Mouse (Mus musculus) brown adipose tissue, adult 24 weeks (tissue): Measurements from ENCODE around the gene Patj. TPM values are rescaled to one million over a fixed set of nuclear protein-coding genes. Genes with fewer than 3 reads are reported as not detected.

ENCODE experiments used
- H3K27ac ChIP-seq: fragments of 200-500 bp; replicated peaks from 2 replicates; pipeline ENCODE4 v1.5.1; 2012; ENCODE audit warnings: low read depth, mild to moderate bottlenecking, low read length
- H3K4me1 ChIP-seq: fragments of 200-500 bp; 2 replicates; pipeline ENCODE4 v1.6.1; 2012; ENCODE audit warnings: low read length, mixed read lengths; ENCODE audit not compliant: control insufficient read depth, insufficient read depth, insufficient read length
- H3K4me3 ChIP-seq: fragments of 200-500 bp; 2 replicates; pipeline ENCODE4 v1.5.1; 2012; ENCODE audit warnings: low read depth, mild to moderate bottlenecking, low read length, moderate library complexity; ENCODE audit not compliant: insufficient read depth
- polyA plus RNA-seq: library from polyadenylated mRNA; stranded (reverse); fragments of >200 nt; gene quantifications from 2 replicates; pipeline ENCODE4 v1.2.4, GENCODE M21; 2012; ENCODE audit not compliant: missing spikeins, insufficient read depth, insufficient read length

The Patj gene
- polyA plus RNA-seq, 1 experiment = 1.6 TPM

GRCm38 (mm10) chr4:98520492-98520891 is 124.9 kb downstream of the Patj start:
- Histone ChIP-seq H3K4me3 (no peak overlapping the region), H3K4me1 (no peaks in the 10 kb centered on the region), H3K27ac (no peak overlapping the region)

GRCm38 (mm10) chr4:98524525-98524924 is 128.9 kb downstream of the Patj start:
- Histone ChIP-seq H3K4me3 (no peak overlapping the region), H3K4me1 (no peaks in the 10 kb centered on the region), H3K27ac (no peak overlapping the region)

GRCm38 (mm10) chr4:98535446-98535845 is 139.9 kb downstream of the Patj start:
- H3K4me1 ChIP-seq = no peaks in the 10 kb centered on the region
- no peak overlapping the region for H3K4me3 ChIP-seq
- no peak overlapping the region for H3K27ac ChIP-seq

GRCm38 (mm10) chr4:98541591-98541990 is 146.0 kb downstream of the Patj start:
- H3K4me1 ChIP-seq = no peaks in the 10 kb centered on the region; the same call in 1 of the 2 replicates
- no peak overlapping the region for H3K4me3 ChIP-seq
- no peak overlapping the region for H3K27ac ChIP-seq

- Histone ChIP-seq H3K27ac (no peak overlapping the region), H3K4me1 (no peaks in the 10 kb centered on the region; the same call in 1 of the 2 replicates), H3K4me3 (no peak overlapping the region)
Observed at GRCm38 (mm10) chr4:98543001-98543400, 147.4 kb downstream of the Patj start.

GRCm38 (mm10) chr4:98545376-98545775 is 149.8 kb downstream of the Patj start:
- no peaks in the 10 kb centered on the region; the same call in 1 of the 2 replicates for H3K4me1 ChIP-seq
- H3K4me3 ChIP-seq = no peak overlapping the region
- H3K27ac ChIP-seq = no peak overlapping the region

GRCm38 (mm10) chr4:98546456-98547176 is 151.0 kb downstream of the Patj start:
- no peak overlapping the region for H3K4me3 ChIP-seq
- no peak overlapping the region for H3K27ac ChIP-seq
- H3K4me1 ChIP-seq = no peaks in the 10 kb centered on the region; the same call in 1 of the 2 replicates

- Histone ChIP-seq H3K4me3 (no peak overlapping the region), H3K4me1 (no peaks in the 10 kb centered on the region)
Observed at GRCm38 (mm10) chr4:98549491-98549890, 153.9 kb downstream of the Patj start.

GRCm38 (mm10) chr4:98550116-98550515 is 154.5 kb downstream of the Patj start:
- Histone ChIP-seq H3K4me3 (no peak overlapping the region), H3K4me1 (no peaks in the 10 kb centered on the region), H3K27ac (no peak overlapping the region)

More at GRCm38 (mm10) chr4:98549491-98549890, 153.9 kb downstream of the Patj start:
- no peak overlapping the region for H3K27ac ChIP-seq

GRCm38 (mm10) chr4:98555666-98556065 is 160.1 kb downstream of the Patj start:
- Histone ChIP-seq H3K4me1 (no peaks in the 10 kb centered on the region), H3K4me3 (no peak overlapping the region), H3K27ac (no peak overlapping the region)

GRCm38 (mm10) chr4:98556449-98556848 is 160.9 kb downstream of the Patj start:
- no peaks in the 10 kb centered on the region for H3K4me1 ChIP-seq
- H3K27ac ChIP-seq = no peak overlapping the region
- H3K4me3 ChIP-seq = no peak overlapping the region

GRCm38 (mm10) chr4:98557192-98557591 is 161.6 kb downstream of the Patj start:
- no peak overlapping the region for H3K4me3 ChIP-seq
- no peaks in the 10 kb centered on the region for H3K4me1 ChIP-seq
- no peak overlapping the region for H3K27ac ChIP-seq

- H3K27ac ChIP-seq = no peak overlapping the region
- no peaks in the 10 kb centered on the region for H3K4me1 ChIP-seq
- no peak overlapping the region for H3K4me3 ChIP-seq
Observed at GRCm38 (mm10) chr4:98560196-98560830, 164.7 kb downstream of the Patj start.

GRCm38 (mm10) chr4:98563082-98563481 is 167.5 kb downstream of the Patj start:
- H3K27ac ChIP-seq = no peak overlapping the region
- no peak overlapping the region for H3K4me3 ChIP-seq
- no peaks in the 10 kb centered on the region for H3K4me1 ChIP-seq

GRCm38 (mm10) chr4:98563506-98564195 is 168.1 kb downstream of the Patj start:
- Histone ChIP-seq H3K4me3 (no peak overlapping the region), H3K27ac (no peak overlapping the region), H3K4me1 (no peaks in the 10 kb centered on the region)
